7 mouse cellular contexts compared by ENCODE assay signal in the genomic region with DNA sequence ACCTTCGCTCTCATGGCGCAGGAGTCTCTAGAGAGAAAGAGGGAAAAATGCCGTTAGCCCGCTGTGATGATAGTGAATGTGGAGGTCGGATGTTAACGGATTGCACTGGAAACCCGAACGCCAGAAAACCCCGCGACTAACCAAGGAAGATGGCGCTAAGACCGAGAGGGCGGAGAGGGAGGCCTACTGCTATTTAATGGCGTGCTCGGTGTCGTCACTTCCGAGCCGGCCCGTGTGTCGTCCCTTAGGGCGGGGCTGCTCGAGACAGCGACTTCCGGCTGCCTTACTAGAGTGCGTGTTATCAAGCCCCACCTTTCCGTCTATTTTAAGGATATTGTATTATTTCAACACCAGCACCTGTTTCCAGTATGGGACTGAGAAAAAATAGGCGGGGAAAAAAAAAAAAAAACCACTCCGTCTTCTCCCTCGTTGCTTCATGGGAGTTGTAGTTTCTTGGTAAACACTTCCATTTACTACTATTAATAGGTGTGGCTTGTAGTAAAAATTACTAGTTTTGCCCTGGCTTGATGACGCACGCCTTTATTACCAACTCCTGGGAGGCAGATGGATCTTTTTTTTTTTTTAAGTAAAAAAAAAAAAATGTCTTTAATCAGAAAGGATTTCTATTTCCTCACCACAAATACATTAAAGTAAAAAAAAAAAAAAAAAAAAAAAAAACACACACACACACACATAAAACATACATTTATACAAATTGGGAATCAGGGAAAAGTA. TPM values are rescaled to one million over a fixed set of nuclear protein-coding genes. Genes with fewer than 3 reads are reported as not detected.
DNase-seq lines count a peak whose midpoint lies in the region; ATAC-seq lines count a peak whose summit lies in the region.

A gene (minus strand): TSS at position 359 of the 735 bp plus-strand sequence.

- no peaks in the 10 kb centered on the region for H3K9me3 ChIP-seq in embryonic facial prominence, embryonic 10.5 days
- no peaks in the 10 kb centered on the region for H3K9me3 ChIP-seq in limb, embryonic 10.5 days (replicated peaks)
- no peaks in the 10 kb centered on the region for H3K9me3 ChIP-seq in midbrain, embryonic 13.5 days

- DNase-seq in adrenal gland, postnatal 10 days: peak; percentile 94
- peak; percentile 95 for DNase-seq in embryonic facial prominence, embryonic 10.5 days (ENCODE audit: low spot score)
- peak; percentile 92 for DNase-seq in gonadal fat pad, adult 2 months (ENCODE audit: low read depth)
- DNase-seq in kidney, adult 11 months: peak; percentile 96
- DNase-seq in limb, embryonic 10.5 days (ENCODE audit: low spot score): peak; percentile 97
- DNase-seq in spleen, adult 12 weeks (ENCODE audit: low spot score): peak; percentile 87

- H3K36me3 ChIP-seq in embryonic facial prominence, embryonic 10.5 days (replicated peaks): peaks cover 23% of the 10 kb centered on the region
- H3K36me3 ChIP-seq in limb, embryonic 10.5 days: peaks cover 28% of the 10 kb centered on the region
- H3K36me3 ChIP-seq in midbrain, embryonic 13.5 days: peaks cover 17% of the 10 kb centered on the region

- peak within 1 kb of the TSS; percentile 88 for H3K4me3 ChIP-seq in embryonic facial prominence, embryonic 10.5 days
- H3K4me3 ChIP-seq in limb, embryonic 10.5 days: peak within 1 kb of the TSS; percentile 83
- peak within 1 kb of the TSS; percentile 85 for H3K4me3 ChIP-seq in midbrain, embryonic 13.5 days (replicated peaks)

- H3K27me3 ChIP-seq in embryonic facial prominence, embryonic 10.5 days (replicated peaks; ENCODE audit: low read depth, poor library complexity, severe bottlenecking): no peaks in the 10 kb centered on the region
- H3K27me3 ChIP-seq in limb, embryonic 10.5 days (ENCODE audit: low read depth, poor library complexity, severe bottlenecking): no peaks in the 10 kb centered on the region
- no peaks in the 10 kb centered on the region for H3K27me3 ChIP-seq in midbrain, embryonic 13.5 days

- H3K27ac ChIP-seq in embryonic facial prominence, embryonic 10.5 days (replicated peaks): peak within 1 kb of the TSS; percentile 97
- peak within 1 kb of the TSS; percentile 98 for H3K27ac ChIP-seq in limb, embryonic 10.5 days
- H3K27ac ChIP-seq in midbrain, embryonic 13.5 days: peak within 1 kb of the TSS; percentile 96

- peak within 1 kb of the TSS; percentile 78 for H3K4me2 ChIP-seq in midbrain, embryonic 13.5 days (replicated peaks)

- under 1% methylated on average over 31 of the region's 31 CpGs for WGBS in embryonic facial prominence, embryonic 10.5 days
- under 1% methylated on average over 31 of the region's 31 CpGs for WGBS in limb, embryonic 10.5 days
- under 1% methylated on average over 31 of the region's 31 CpGs for WGBS in midbrain, embryonic 13.5 days

- ATAC-seq in midbrain, embryonic 13.5 days: peak; percentile 92

- peaks cover 25% of the 10 kb centered on the region for H3K4me1 ChIP-seq in embryonic facial prominence, embryonic 10.5 days
- H3K4me1 ChIP-seq in limb, embryonic 10.5 days: peaks cover 25% of the 10 kb centered on the region
- peaks cover 16% of the 10 kb centered on the region for H3K4me1 ChIP-seq in midbrain, embryonic 13.5 days (replicated peaks)

- H3K9ac ChIP-seq in midbrain, embryonic 13.5 days (replicated peaks): peak within 1 kb of the TSS; percentile 95

RNA-seq across cellular contexts. Expression of the gene that starts here (rescaled TPM):
- 1,000 to 10,000 TPM; 2,762 to 2,852 TPM for total RNA-seq in adrenal gland, postnatal 10 days (2021)
- 3,494 and 3,561 TPM in 2 replicates for polyA plus RNA-seq in embryonic facial prominence, embryonic 10.5 days (2016; fragmentation: Nextera tagmentation; extraction: Ambion mirVana)
- 2,438 and 2,660 TPM in 2 replicates for polyA plus RNA-seq in gonadal fat pad, adult 2 months (2012; rRNA removed)
- polyA plus RNA-seq in limb, embryonic 10.5 days (2016; fragmentation: Nextera tagmentation; extraction: Ambion mirVana): 3,499 and 3,829 TPM in 2 replicates
- 2,545 and 2,595 TPM in 2 replicates for polyA plus RNA-seq in midbrain, embryonic 13.5 days (2015; fragmentation: Nextera tagmentation; extraction: Ambion mirVana)

Comparison
In these comparisons a context has a peak if more than half of its experiments do, and no peak if none do; other contexts are left out.
1. Peak in every context shown above with its lines: DNase-seq, ATAC-seq, H3K4me3 ChIP-seq and H3K27ac ChIP-seq.